Mouse (Mus musculus): Measurements from ENCODE around the gene Cerkl.

GRCm38 (mm10) chr2:79398831-79399230, 57.8 kb downstream of the Cerkl start:
- TF ChIP-seq CTCF (IDR thresholded peaks at IDR 0.05; ENCODE audit: low read depth, low read length) (no peak), POLR2A (IDR thresholded peaks at IDR 0.05; ENCODE audit: insufficient read depth, low read length) (no peak)

All from ES-Bruce4 (cell line).